Mouse (Mus musculus) embryonic fibroblast, embryonic 13.5 days (primary cell): Measurements from ENCODE around the gene Gins2.

Experiments used
- CTCF ChIP-seq: IDR thresholded peaks from 2 replicates; pipeline ENCODE4 v1.5.1; 2011; ENCODE audit warnings: mild to moderate bottlenecking, control low read depth, low read length, moderate library complexity, borderline replicate concordance; ENCODE audit not compliant: insufficient read depth
- POLR2A ChIP-seq: IDR thresholded peaks from 2 replicates; pipeline ENCODE4 v1.6.1; 2011; ENCODE audit warnings: low read depth, mild to moderate bottlenecking, control low read depth, low read length, moderate library complexity

DNA sequence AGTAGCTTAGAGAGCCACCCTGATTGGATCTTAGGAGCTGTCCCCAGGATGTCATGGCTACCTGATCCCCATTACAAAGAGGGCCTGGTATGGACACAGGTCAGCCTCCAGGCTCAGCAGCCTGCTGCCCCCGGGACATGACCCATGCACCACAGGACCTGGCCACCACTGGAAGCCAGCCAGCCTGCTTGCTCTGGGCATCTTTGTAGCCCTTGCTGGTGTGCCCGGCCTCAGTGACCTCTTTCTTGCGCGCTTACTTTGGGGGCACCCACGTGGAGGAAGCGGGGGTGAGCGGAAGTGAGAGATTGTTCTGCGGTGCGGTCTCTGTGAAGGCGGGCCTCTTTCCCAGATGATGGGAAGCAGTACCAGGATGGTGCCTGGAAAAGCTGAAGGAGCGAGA, 36.6 kb downstream of the Gins2 start:
- TF ChIP-seq CTCF, result no peak
- TF ChIP-seq POLR2A, result no peak
